Comparison of ENCODE assay signal across 9 mouse cellular contexts in the genomic region with DNA sequence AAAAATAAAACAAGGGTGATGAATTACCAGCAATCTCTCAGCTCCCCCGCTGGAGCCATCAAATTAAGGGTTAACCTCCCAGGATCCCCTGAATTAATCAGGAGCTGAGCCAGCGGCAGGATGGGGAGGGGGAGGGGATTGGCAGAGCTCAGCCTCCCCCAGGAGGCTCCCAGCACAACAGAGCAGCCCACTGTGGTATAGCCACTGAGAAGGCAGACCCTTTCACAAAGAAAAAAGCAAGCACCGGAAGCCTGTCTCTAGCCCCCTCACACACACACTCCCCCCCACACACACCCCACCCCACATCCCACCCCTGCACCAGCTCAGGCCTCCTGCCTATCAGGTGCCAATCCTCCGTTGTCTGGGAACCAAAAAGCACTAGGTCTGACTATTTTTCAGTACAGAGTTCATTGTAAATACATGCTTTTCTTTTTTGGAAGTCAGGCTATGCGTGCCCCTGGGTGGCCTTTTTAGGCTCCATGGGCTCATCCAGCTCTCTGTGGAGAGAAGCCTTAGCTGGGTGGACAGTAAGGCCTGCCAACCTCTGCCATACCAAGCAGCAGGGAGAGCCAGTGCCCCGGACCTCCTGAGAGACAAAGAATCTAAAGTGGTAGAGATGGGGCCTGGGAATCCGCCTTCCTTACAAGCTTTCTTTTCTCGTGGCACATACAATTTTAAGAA.
DNase-seq lines count a peak whose midpoint lies in the region; ATAC-seq lines count a peak whose summit lies in the region.
"Had no signal": no experiment of that assay in that cellular context is flagged by ENCODE, and none has a peak within 500 bp of the region (broad histone marks: within the 10 kb centered on the region; RNA-seq: fewer than 3 reads in every experiment).

No protein-coding gene starts in this region.

- no peak overlapping the region for H3K4me2 ChIP-seq in kidney, embryonic 16.5 days (replicated peaks; ENCODE audit: low read depth, low read length)
- no peak overlapping the region for H3K4me2 ChIP-seq in midbrain, embryonic 16.5 days (ENCODE audit: low read length)
- no peak overlapping the region for H3K4me2 ChIP-seq in kidney, embryonic 15.5 days

- peaks cover 5% of the 10 kb centered on the region; the same call in 1 of the 2 replicates for H3K4me1 ChIP-seq in kidney, embryonic 16.5 days (ENCODE audit: insufficient read depth, low read length)
- H3K4me1 ChIP-seq in hindbrain, embryonic 10.5 days (replicated peaks), result peaks cover 57% of the 10 kb centered on the region
- H3K4me1 ChIP-seq in midbrain, embryonic 16.5 days (ENCODE audit: control insufficient read depth, insufficient read depth, low read length), result peaks cover 30% of the 10 kb centered on the region
- H3K4me1 ChIP-seq in kidney, embryonic 15.5 days, result peaks cover 12% of the 10 kb centered on the region

- H3K27ac ChIP-seq in kidney, embryonic 16.5 days (ENCODE audit: low read length), result no peak overlapping the region
- peak overlapping the region; percentile 93 for H3K27ac ChIP-seq in hindbrain, embryonic 10.5 days
- H3K27ac ChIP-seq in midbrain, embryonic 16.5 days (ENCODE audit: low read length), result peak overlapping the region; percentile 73
- no peak overlapping the region for H3K27ac ChIP-seq in kidney, embryonic 15.5 days

- 0 out of 2 replicates have a peak overlapping the region, but pooled peaks have one; percentile 15 for H3K9ac ChIP-seq in kidney, embryonic 16.5 days (replicated peaks; ENCODE audit: low read length)
- H3K9ac ChIP-seq in midbrain, embryonic 16.5 days (ENCODE audit: low read depth, low read length), result 0 out of 2 replicates have a peak overlapping the region, but pooled peaks have one; percentile 31
- H3K9ac ChIP-seq in kidney, embryonic 15.5 days, result no peak overlapping the region

- H3K4me3 ChIP-seq in kidney, embryonic 16.5 days (ENCODE audit: low read length), result no peak overlapping the region
- no peak overlapping the region; the same call in 1 of the 2 replicates for H3K4me3 ChIP-seq in hindbrain, embryonic 10.5 days
- H3K4me3 ChIP-seq in midbrain, embryonic 16.5 days (ENCODE audit: low read depth, low read length), result no peak overlapping the region
- no peak overlapping the region for H3K4me3 ChIP-seq in kidney, embryonic 15.5 days (replicated peaks)

- WGBS in kidney, embryonic 16.5 days, result 34% methylated on average over 8 of the region's 8 CpGs
- 10% methylated on average over 8 of the region's 8 CpGs for WGBS in hindbrain, embryonic 10.5 days
- WGBS in midbrain, embryonic 16.5 days, result 5% methylated on average over 8 of the region's 8 CpGs
- WGBS in kidney, embryonic 15.5 days, result 36% methylated on average over 8 of the region's 8 CpGs

- 0 out of 2 replicates have a peak, but pooled peaks have one; percentile 74 for ATAC-seq in kidney, embryonic 16.5 days (ENCODE audit: low FRiP score, low TSS enrichment)
- ATAC-seq in midbrain, embryonic 16.5 days, result peak; percentile 92
- no peak for ATAC-seq in kidney, embryonic 15.5 days (replicated peaks; ENCODE audit: low FRiP score)

- H3K36me3 ChIP-seq in kidney, embryonic 16.5 days (ENCODE audit: insufficient read depth, low read length), result no peaks in the 10 kb centered on the region
- H3K36me3 ChIP-seq in hindbrain, embryonic 10.5 days, result no peaks in the 10 kb centered on the region
- H3K36me3 ChIP-seq in midbrain, embryonic 16.5 days (ENCODE audit: control insufficient read depth, insufficient read depth, low read length), result no peaks in the 10 kb centered on the region
- H3K36me3 ChIP-seq in kidney, embryonic 15.5 days, result no peaks in the 10 kb centered on the region

- H3K27me3 ChIP-seq in kidney, embryonic 16.5 days (ENCODE audit: insufficient read depth, low read length), result no peaks in the 10 kb centered on the region
- H3K27me3 ChIP-seq in hindbrain, embryonic 10.5 days (ENCODE audit: insufficient read depth, poor library complexity, severe bottlenecking), result no peaks in the 10 kb centered on the region
- H3K27me3 ChIP-seq in midbrain, embryonic 16.5 days (ENCODE audit: control insufficient read depth, insufficient read depth, low read depth, low read length), result no peaks in the 10 kb centered on the region
- H3K27me3 ChIP-seq in kidney, embryonic 15.5 days, result 0 out of 2 replicates have a peak, but pooled peaks cover 3% of the 10 kb centered on the region
- H3K27me3 ChIP-seq: megakaryocyte, embryonic 14.5 days had no signal

- no peak for DNase-seq in kidney, postnatal 25 days
- DNase-seq in embryo, embryonic 11 days, result peak; percentile 81
- DNase-seq in hindbrain, embryonic 10.5 days (ENCODE audit: low spot score), result peak; percentile 75
- no peak for DNase-seq in spleen, postnatal 4 days (ENCODE audit: low spot score in 2 of 2)
- DNase-seq in adrenal gland, postnatal 4 days (ENCODE audit: low spot score in 2 of 2), result no peak

- no peaks in the 10 kb centered on the region for H3K9me3 ChIP-seq in kidney, embryonic 16.5 days (ENCODE audit: low read length)
- H3K9me3 ChIP-seq in hindbrain, embryonic 10.5 days, result no peaks in the 10 kb centered on the region
- no peaks in the 10 kb centered on the region for H3K9me3 ChIP-seq in midbrain, embryonic 16.5 days (replicated peaks; ENCODE audit: control insufficient read depth, low read length, poor library complexity, severe bottlenecking)
- H3K9me3 ChIP-seq in kidney, embryonic 15.5 days (replicated peaks), result no peaks in the 10 kb centered on the region
- H3K9me3 ChIP-seq: megakaryocyte, embryonic 14.5 days had no signal

Comparison
In these comparisons a context has a peak if more than half of its experiments do, and no peak if none do; other contexts are left out.
1. H3K27ac ChIP-seq: peak in hindbrain, embryonic 10.5 days (single experiment) and midbrain, embryonic 16.5 days (single experiment); none in kidney, embryonic 16.5 days (single experiment) and kidney, embryonic 15.5 days (single experiment).
2. DNase-seq: peak in embryo, embryonic 11 days (single experiment) and hindbrain, embryonic 10.5 days (single experiment); none in kidney, postnatal 25 days (0 of 2), spleen, postnatal 4 days (0 of 2) and adrenal gland, postnatal 4 days (0 of 2).